Mouse (Mus musculus): ENCODE data around the gene Il5.

Gene Il5

DNA sequence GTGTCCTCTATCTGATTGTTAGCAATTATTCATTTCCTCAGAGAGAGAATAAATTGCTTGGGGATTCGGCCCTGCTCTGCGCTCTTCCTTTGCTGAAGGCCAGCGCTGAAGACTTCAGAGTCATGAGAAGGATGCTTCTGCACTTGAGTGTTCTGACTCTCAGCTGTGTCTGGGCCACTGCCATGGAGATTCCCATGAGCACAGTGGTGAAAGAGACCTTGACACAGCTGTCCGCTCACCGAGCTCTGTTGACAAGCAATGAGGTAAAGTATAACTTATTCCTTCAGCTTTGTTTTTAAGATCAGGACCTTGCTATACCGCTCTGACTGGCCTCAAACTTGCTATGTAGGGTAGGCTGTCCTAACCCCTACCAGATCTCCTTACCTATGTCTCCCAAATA is at the start of gene Il5:
TSS of gene Il5 (plus strand) at position 80 of the 400 bp plus-strand sequence.
- no peak for DNase-seq (ENCODE audit: low read depth, low spot score)

- DNase-seq (ENCODE audit: low read depth, low spot score) = no peak
Observed at GRCm38 (mm10) chr11:53671414-53671813, 49.2 kb upstream of the Il5 start.

GRCm38 (mm10) chr11:53680141-53680540 is 40.5 kb upstream of the Il5 start:
- no peak for DNase-seq (ENCODE audit: low read depth, low spot score)

- no peak for DNase-seq (ENCODE audit: low read depth, low spot score)
Observed at GRCm38 (mm10) chr11:53681686-53682085, 38.9 kb upstream of the Il5 start.

- no peak for DNase-seq (ENCODE audit: low read depth, low spot score)
Observed at GRCm38 (mm10) chr11:53682170-53682569, 38.4 kb upstream of the Il5 start.

DNA sequence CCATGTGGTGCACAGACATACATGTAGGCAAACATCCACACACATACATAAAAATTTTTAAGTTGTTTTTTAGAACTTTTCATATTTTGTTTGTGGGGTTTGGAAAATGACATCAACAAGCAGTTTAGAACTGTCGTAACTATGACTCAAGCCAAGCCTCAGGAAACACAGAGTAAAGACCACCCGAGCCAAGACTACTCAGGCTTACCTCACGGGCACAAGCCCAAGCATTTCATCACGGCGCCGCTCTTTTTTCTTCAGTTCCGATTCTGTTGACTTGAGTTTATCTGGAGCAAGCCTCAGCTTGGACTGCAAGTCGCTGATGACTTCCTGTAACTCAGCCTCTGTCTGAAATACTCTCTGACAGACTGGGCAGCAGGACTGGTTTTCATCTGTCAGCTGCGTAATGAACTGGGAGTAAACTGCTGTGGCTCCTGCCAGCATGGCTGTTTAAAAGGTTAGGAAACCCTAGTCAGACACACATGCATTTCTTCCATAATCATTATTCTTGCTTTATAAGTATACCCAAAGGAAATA is 37.5 kb upstream of the Il5 start:
- no peak for DNase-seq (ENCODE audit: low read depth, low spot score)

DNA sequence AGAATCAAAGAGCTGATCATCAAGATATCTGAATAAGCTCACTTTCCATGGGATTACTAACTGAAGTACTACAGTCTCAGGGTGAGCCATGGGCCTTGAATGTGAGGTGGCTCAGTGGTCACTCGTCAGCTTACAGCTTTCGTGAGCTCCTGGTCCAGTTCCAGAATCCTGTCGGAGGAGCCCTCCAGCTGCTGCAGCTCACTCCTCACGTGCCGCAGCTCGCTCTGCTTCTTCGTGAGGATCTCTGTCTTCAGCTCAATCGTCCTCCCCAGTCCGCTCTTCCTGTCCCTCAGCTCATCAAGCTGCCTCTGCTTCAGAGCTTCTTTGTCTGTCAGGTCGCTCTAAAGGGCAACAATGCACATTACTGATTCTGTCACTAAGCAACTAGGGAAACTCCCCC is 28.6 kb upstream of the Il5 start:
- DNase-seq (ENCODE audit: low read depth, low spot score) = no peak

GRCm38 (mm10) chr11:53698521-53698920 is 22.1 kb upstream of the Il5 start:
- no peak for DNase-seq (ENCODE audit: low read depth, low spot score)

- no peak for DNase-seq (ENCODE audit: low read depth, low spot score)
Observed at GRCm38 (mm10) chr11:53699351-53699750, 21.2 kb upstream of the Il5 start.

GRCm38 (mm10) chr11:53706236-53706933 is 14.2 kb upstream of the Il5 start:
- DNase-seq (ENCODE audit: low read depth, low spot score) = peak; percentile 72

DNA sequence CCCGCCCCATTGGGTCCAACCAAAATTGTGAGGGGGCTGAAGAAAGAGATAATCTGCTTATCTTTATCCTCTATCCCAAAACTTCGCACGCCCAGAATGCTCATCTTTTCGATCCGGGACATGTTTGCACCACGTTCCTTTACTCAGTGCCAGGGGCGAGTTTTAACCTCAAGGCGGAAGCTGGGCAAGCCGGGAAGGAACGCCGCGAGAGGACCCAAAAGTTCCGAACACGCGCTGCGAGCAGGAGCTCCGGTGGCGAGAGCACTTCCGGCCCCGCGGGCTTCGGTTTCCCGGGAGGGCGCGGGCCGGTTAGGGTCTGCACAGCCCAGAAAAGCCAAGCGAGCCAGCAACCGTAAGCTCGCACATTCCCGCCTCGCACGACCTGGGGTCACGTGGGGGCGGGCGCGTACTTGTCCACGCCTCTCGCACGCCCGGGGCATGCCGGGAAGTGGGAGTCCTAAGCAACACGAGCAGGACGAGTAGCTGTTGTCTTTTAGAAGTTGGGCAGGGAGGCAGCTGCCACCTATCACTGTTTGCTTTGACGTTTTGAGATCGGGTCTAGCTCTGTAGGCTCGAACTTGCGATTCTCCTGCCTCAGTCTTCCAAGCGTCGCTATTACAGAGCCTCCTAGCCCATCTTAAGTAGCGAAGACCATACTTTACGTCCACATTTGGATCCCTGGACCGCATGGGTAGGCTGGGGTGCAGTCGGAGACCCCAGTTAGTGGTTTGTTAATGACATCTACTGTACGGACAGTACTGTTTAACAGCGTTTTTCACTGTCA is 13.5 kb upstream of the Il5 start, which contains the start of gene Rad50:
TSS of gene Rad50 (minus strand) at position 386 of the 784 bp plus-strand sequence.
- DNase-seq (ENCODE audit: low read depth, low spot score) = peak; percentile 94

GRCm38 (mm10) chr11:53707718-53708009 is 12.9 kb upstream of the Il5 start:
- DNase-seq (ENCODE audit: low read depth, low spot score) = no peak

DNA sequence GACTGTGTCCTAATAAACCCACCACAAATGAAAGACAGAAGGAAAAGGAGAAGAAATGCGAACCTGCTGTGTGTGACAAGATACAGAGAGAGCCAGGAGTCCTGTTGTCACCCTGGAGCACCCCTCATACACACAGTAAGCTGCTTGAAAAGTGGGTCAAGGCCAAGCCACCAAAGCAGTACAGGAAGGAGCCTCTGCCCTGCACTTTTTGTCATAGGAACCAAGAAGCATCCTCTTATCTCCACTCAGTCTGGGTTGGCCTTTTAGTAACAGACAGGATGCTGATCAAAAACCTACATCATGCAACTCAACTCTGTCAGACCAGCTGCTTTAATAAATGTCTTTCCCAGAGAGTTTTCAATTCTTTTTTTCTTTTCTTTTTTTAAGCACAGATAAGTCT is 893 bp upstream of the Il5 start:
- DNase-seq (ENCODE audit: low read depth, low spot score) = no peak

GRCm38 (mm10) chr11:53731457-53731856 is 10.9 kb downstream of the Il5 start:
- DNase-seq (ENCODE audit: low read depth, low spot score) = no peak

DNA sequence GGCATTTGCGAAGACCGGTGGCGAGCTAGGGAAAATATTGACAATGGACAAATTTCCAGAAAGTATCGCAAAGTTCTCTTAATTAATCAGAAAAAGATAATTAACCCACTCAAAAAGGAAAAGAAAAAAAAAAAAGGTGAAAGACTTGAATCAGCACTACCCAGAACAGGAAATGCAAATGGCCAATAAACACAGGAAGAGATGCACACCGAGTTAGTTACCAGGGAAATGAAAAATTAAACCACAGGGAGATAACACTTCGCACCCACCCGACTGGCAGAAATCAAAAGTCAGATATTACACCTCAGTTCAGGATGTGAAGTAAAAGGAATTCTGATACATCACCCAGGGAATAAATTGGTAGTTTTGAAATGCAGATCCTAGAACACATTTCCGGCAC is 11.7 kb downstream of the Il5 start:
- DNase-seq (ENCODE audit: low read depth, low spot score) = no peak

DNA sequence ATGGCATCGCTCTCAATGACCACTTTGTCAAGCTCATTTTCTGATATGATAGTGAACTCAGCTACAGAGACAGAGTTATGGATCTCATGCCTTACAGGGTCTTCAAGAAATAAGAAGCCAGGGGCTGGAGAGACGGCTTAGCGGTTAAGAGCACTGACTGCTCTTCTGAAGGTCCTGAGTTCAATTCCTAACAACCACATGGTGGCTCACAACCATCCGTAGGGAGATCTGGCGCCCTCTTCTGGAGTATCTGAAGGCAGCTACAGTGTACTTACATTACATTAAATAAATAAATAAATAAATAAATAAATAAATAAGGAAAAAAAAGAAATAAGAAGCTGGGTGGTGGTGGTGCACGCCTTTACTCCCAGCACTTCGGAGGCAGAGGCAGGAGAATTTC is 13.2 kb downstream of the Il5 start:
- peak; percentile 62 for DNase-seq (ENCODE audit: low read depth, low spot score)

DNA sequence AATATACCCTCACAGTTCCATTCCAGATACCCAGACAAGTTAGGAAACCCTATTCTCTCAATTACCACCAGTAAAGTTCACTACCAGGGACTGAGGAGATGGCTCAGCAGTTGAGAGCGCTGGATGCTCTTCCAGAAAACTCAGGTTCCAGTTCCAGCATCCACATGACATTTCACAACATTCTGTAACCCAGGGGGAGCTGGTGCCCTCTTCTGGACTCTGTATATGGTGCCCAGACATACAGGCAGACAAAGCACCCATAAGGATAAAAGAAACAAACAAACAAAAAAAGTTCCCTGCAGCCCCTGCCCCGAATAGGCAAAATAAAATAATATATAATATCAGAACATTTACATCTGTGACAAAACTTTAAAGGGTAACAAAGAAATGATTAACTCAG is 13.8 kb downstream of the Il5 start:
- peak; percentile 54 for DNase-seq (ENCODE audit: low read depth, low spot score)

DNA sequence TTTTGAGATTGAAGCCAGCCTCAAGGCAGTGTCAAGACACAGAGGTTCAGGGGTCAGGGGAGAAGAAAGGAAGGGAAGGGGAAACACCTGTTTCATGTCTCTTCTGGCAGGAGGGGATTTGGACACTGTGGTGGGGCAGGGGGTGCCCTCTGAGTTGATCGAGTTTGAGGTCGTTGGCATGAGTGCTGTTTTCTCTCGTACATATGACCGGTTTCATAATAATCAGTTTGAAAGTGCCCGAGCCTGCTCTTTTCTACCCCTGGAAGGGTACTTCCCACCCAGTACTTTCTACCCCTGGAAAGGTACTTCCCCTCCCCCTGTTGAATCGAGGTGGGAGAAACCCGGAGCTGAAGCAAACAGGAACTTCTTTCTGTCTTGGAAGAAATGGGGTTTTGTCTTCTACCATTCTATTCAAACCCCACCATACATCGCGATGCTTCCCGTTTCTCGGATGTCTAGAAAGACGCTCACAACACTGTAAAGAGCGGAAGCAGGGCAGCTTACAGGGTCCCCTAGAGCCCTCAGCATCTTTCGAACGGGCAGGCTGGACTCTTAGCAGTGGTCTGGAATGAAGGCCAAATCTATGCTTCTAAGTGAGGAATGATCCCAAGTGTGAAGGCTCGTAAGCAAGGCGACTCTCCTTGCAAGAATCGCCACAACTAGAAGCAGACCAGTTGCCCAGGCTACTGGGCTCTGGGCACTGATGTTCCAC is 14.5 kb downstream of the Il5 start:
- peak; percentile 79 for DNase-seq (ENCODE audit: low read depth, low spot score)

GRCm38 (mm10) chr11:53735682-53736245 is 15.2 kb downstream of the Il5 start:
- DNase-seq (ENCODE audit: low read depth, low spot score) = peak; percentile 93

DNA sequence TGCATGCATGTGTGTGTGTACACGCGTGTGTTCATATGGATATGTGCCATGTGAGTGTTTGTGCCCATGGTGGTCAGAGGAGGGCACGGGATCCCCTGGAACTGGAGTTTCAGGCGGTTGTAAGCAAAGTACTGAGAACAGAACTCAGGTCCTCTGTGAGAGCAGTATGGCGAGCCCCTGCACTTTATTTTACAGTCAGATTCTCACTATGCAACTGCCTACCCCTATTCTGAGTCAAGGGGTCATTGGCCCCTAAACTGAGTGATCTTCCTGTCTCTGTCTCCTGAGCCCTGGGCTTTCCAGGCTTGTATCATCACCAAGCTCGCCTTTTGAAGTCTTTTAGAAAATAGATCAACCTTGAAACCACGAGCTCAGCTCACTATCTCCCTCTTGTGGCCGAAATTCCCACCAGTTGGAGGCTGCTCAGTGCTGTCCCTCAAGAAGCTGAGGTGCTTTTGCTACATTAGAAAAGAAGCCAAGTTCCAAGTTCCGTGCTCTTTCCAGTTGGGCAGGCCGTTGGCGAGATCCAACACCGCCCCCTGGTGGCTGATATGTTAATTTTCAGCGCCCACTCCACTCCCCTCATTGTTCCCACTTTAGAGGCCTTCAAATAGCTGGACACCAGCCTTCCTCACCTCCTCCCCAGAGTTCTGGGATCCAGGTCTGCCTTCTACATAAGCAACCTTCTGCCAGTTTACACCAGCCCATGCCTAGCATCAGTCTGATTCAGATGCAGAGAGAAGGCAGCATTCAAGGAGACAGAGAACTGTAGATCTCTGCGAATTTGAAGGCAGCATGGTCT is 16.4 kb downstream of the Il5 start:
- peak; percentile 91 for DNase-seq (ENCODE audit: low read depth, low spot score)

DNA sequence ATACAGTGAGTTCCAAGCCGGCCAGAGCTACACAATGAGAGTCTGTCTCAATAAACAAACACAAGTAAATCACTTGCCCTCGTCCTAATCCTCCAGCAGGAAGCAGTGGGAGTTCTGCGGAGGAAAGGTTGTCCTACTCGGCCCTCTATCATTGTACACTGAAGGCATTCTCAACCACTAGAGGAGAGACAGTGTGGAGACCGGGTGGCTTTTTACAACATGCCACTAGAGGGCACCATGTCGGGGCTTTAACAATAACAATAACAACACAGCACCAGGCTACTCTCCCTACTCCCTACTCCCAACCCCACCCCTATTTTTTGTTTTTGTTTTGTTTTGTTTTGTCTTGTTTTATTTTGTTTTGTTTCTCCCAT is 17.0 kb downstream of the Il5 start:
- DNase-seq (ENCODE audit: low read depth, low spot score) = peak; percentile 80
